Mouse (Mus musculus) myocyte (in vitro differentiated cells): ENCODE data around the gene Actn4. TPM values are rescaled to one million over a fixed set of nuclear protein-coding genes. Genes with fewer than 3 reads are reported as not detected.

Experiments used
- H3K27me3 ChIP-seq: one replicate; pipeline ENCODE4 v1.6.1; 2011; ENCODE audit not compliant: control insufficient read depth, insufficient read depth, insufficient read length
- H3K36me3 ChIP-seq: one replicate; pipeline ENCODE4 v1.6.1; 2011; ENCODE audit not compliant: control insufficient read depth, insufficient read depth
- H3K4me2 ChIP-seq: one replicate; pipeline ENCODE4 v1.6.1; 2011; ENCODE audit warnings: low read depth, control low read depth
- H3K4me3 ChIP-seq: one replicate; pipeline ENCODE4 v1.5.1; 2011; ENCODE audit warnings: mild to moderate bottlenecking, control low read depth, moderate library complexity
- H3K79me2 ChIP-seq: one replicate; pipeline ENCODE4 v1.6.1; 2011; ENCODE audit not compliant: control insufficient read depth, insufficient read depth
- H3ac ChIP-seq: one replicate; pipeline ENCODE4 v1.6.1; 2011; ENCODE audit not compliant: control insufficient read depth, insufficient read length
- CEBPB ChIP-seq: IDR thresholded peaks from 2 replicates; pipeline ENCODE4 v1.6.1; 2011; ENCODE audit warnings: mild to moderate bottlenecking, moderate library complexity; ENCODE audit not compliant: poor library complexity, insufficient read depth, severe bottlenecking
- E2F4 ChIP-seq: IDR thresholded peaks from one replicate; pipeline ENCODE4 v1.6.1; 2011; ENCODE audit warnings: mild to moderate bottlenecking, control low read depth, moderate library complexity; ENCODE audit not compliant: insufficient read depth
- MAX ChIP-seq: IDR thresholded peaks from one replicate; pipeline ENCODE4 v1.6.1; 2011; ENCODE audit warnings: low read depth, mild to moderate bottlenecking, control low read depth
- MYOD1 ChIP-seq, 3 experiments: IDR thresholded peaks; one replicate each; pipeline ENCODE4 v1.6.1; 2011; ENCODE audit warnings: control low read depth in 2 of 3, low read depth in 2 of 3, mild to moderate bottlenecking in 2 of 3, moderate library complexity in 1 of 3; ENCODE audit not compliant: insufficient read length in 2 of 3, control insufficient read depth in 1 of 3
- MYOG ChIP-seq, 3 experiments: IDR thresholded peaks; one replicate each; pipeline ENCODE4 v1.6.1; 2011; ENCODE audit warnings: control low read depth in 2 of 3, low read depth in 2 of 3, mild to moderate bottlenecking in 2 of 3; ENCODE audit not compliant: insufficient read length in 2 of 3, control insufficient read depth in 1 of 3, insufficient read depth in 1 of 3
- POLR2A ChIP-seq: IDR thresholded peaks from one replicate; pipeline ENCODE4 v1.6.1; 2011; ENCODE audit warnings: low read depth, mild to moderate bottlenecking, control low read depth, moderate library complexity; ENCODE audit not compliant: insufficient read length
- POLR2AphosphoS2 ChIP-seq: IDR thresholded peaks from one replicate; pipeline ENCODE4 v1.6.1; 2011; ENCODE audit warnings: low read depth, control low read depth; ENCODE audit not compliant: insufficient read length
- REST ChIP-seq: IDR thresholded peaks from one replicate; pipeline ENCODE4 v1.6.1; 2011; ENCODE audit warnings: mild to moderate bottlenecking, control low read depth, moderate library complexity; ENCODE audit not compliant: insufficient read depth, insufficient read length
- SRF ChIP-seq: IDR thresholded peaks from one replicate; pipeline ENCODE4 v1.6.1; 2011; ENCODE audit warnings: low read depth; ENCODE audit not compliant: control insufficient read depth, insufficient read length
- TCF12 ChIP-seq: IDR thresholded peaks from one replicate; pipeline ENCODE4 v1.6.1; 2011; ENCODE audit warnings: mild to moderate bottlenecking, control low read depth; ENCODE audit not compliant: poor library complexity, insufficient read depth, severe bottlenecking
- TCF3 ChIP-seq: IDR thresholded peaks from one replicate; pipeline ENCODE4 v1.6.1; 2011; ENCODE audit warnings: low read depth, control low read depth; ENCODE audit not compliant: insufficient read length
- USF1 ChIP-seq: IDR thresholded peaks from one replicate; pipeline ENCODE4 v1.6.1; 2011; ENCODE audit warnings: low read depth, mild to moderate bottlenecking, control low read depth, moderate library complexity
- polyA plus RNA-seq: library from polyadenylated mRNA; unstranded; fragments of >200 nt; fragmentation: generic; extraction: Trizol; gene quantifications from one replicate; pipeline ENCODE4 v1.2.1, GENCODE M21; 2012; ENCODE audit warnings: missing spikeins

Actn4 gene
- polyA plus RNA-seq, 1 experiment = 270 TPM

GRCm38 (mm10) chr7:28862817-28863499 is 99.2 kb downstream of the Actn4 start:
- Histone ChIP-seq H3K4me2 (no peak overlapping the region), H3K79me2 (no peaks in the 10 kb centered on the region), H3K27me3 (no peaks in the 10 kb centered on the region), H3ac (no peak overlapping the region), H3K4me3 (no peak overlapping the region), H3K36me3 (no peaks in the 10 kb centered on the region)
- TF ChIP-seq MYOG (IDR thresholded peaks at IDR 0.05; ENCODE audit: control insufficient read depth in 1 of 3, insufficient read depth in 1 of 3, insufficient read length in 2 of 3, low read depth in 2 of 3) (no peak), SRF (no peak), POLR2A (no peak), MYOD1 (IDR thresholded peaks at IDR 0.05; ENCODE audit: control insufficient read depth in 1 of 3, insufficient read length in 2 of 3, low read depth in 2 of 3) (peak in 1 of 3 experiments; percentile 17), POLR2AphosphoS2 (no peak), TCF3 (no peak)

- H3ac ChIP-seq = no peak overlapping the region
- no peaks in the 10 kb centered on the region for H3K79me2 ChIP-seq
- H3K27me3 ChIP-seq = no peaks in the 10 kb centered on the region
- no peak overlapping the region for H3K4me3 ChIP-seq
- no peak for TF ChIP-seq SRF
- no peak for TF ChIP-seq MYOD1 (IDR thresholded peaks at IDR 0.05; ENCODE audit: control insufficient read depth in 1 of 3, insufficient read length in 2 of 3, low read depth in 2 of 3)
- TF ChIP-seq POLR2AphosphoS2 = no peak
- TF ChIP-seq MAX = no peak
- TF ChIP-seq MYOG (IDR thresholded peaks at IDR 0.05; ENCODE audit: control insufficient read depth in 1 of 3, insufficient read depth in 1 of 3, insufficient read length in 2 of 3, low read depth in 2 of 3) = no peak
- no peaks in the 10 kb centered on the region for H3K36me3 ChIP-seq
- H3K4me2 ChIP-seq = no peak overlapping the region
Measured at GRCm38 (mm10) chr7:28860898-28861297, 101.2 kb downstream of the Actn4 start.

GRCm38 (mm10) chr7:28859953-28860352 is 102.2 kb downstream of the Actn4 start:
- no peak overlapping the region for H3ac ChIP-seq

GRCm38 (mm10) chr7:28850642-28851041 is 111.5 kb downstream of the Actn4 start:
- TF ChIP-seq TCF3 (no peak), POLR2AphosphoS2 (no peak), MYOG (IDR thresholded peaks at IDR 0.05; ENCODE audit: control insufficient read depth in 1 of 3, insufficient read depth in 1 of 3, insufficient read length in 2 of 3, low read depth in 2 of 3) (no peak), TCF12 (no peak), REST (no peak), E2F4 (no peak), MYOD1 (IDR thresholded peaks at IDR 0.05; ENCODE audit: control insufficient read depth in 1 of 3, insufficient read length in 2 of 3, low read depth in 2 of 3) (no peak), CEBPB (no peak), MAX (no peak), USF1 (no peak), SRF (no peak)
- H3K36me3 ChIP-seq = no peaks in the 10 kb centered on the region
- no peak overlapping the region for H3K4me2 ChIP-seq
- no peak overlapping the region for H3ac ChIP-seq
- no peak overlapping the region for H3K4me3 ChIP-seq
- H3K79me2 ChIP-seq = no peaks in the 10 kb centered on the region
- no peaks in the 10 kb centered on the region for H3K27me3 ChIP-seq

More at GRCm38 (mm10) chr7:28859953-28860352, 102.2 kb downstream of the Actn4 start:
- Histone ChIP-seq H3K4me2 (no peak overlapping the region), H3K4me3 (no peak overlapping the region), H3K36me3 (no peaks in the 10 kb centered on the region), H3K27me3 (no peaks in the 10 kb centered on the region), H3K79me2 (no peaks in the 10 kb centered on the region)
- TF ChIP-seq TCF12 (no peak), POLR2A (no peak), REST (no peak), MAX (no peak), CEBPB (no peak), E2F4 (no peak), MYOG (IDR thresholded peaks at IDR 0.05; ENCODE audit: control insufficient read depth in 1 of 3, insufficient read depth in 1 of 3, insufficient read length in 2 of 3, low read depth in 2 of 3) (no peak), MYOD1 (IDR thresholded peaks at IDR 0.05; ENCODE audit: control insufficient read depth in 1 of 3, insufficient read length in 2 of 3, low read depth in 2 of 3) (no peak), USF1 (no peak), TCF3 (no peak), SRF (no peak), POLR2AphosphoS2 (no peak)

- no peak overlapping the region for H3ac ChIP-seq
- no peak overlapping the region for H3K4me2 ChIP-seq
- H3K4me3 ChIP-seq = no peak overlapping the region
- TF ChIP-seq REST (no peak), CEBPB (no peak), MAX (no peak), TCF12 (no peak), E2F4 (no peak), POLR2AphosphoS2 (no peak), MYOG (IDR thresholded peaks at IDR 0.05; ENCODE audit: control insufficient read depth in 1 of 3, insufficient read depth in 1 of 3, insufficient read length in 2 of 3, low read depth in 2 of 3) (no peak), USF1 (no peak), POLR2A (no peak), MYOD1 (IDR thresholded peaks at IDR 0.05; ENCODE audit: control insufficient read depth in 1 of 3, insufficient read length in 2 of 3, low read depth in 2 of 3) (no peak), SRF (no peak), TCF3 (no peak)
- H3K79me2 ChIP-seq = no peaks in the 10 kb centered on the region
- no peaks in the 10 kb centered on the region for H3K27me3 ChIP-seq
- no peaks in the 10 kb centered on the region for H3K36me3 ChIP-seq
Measured at GRCm38 (mm10) chr7:28849700-28850236, 112.4 kb downstream of the Actn4 start.
